Mouse (Mus musculus): Measurements from ENCODE around the gene Tyw3. TPM values are rescaled to one million over a fixed set of nuclear protein-coding genes. Genes with fewer than 3 reads are reported as not detected.
A peak's percentile ranks its signal among the peaks of the same experiment; 100 is the strongest.

The Tyw3 gene
- total RNA-seq, 1 experiment = 20.7 TPM

DNA sequence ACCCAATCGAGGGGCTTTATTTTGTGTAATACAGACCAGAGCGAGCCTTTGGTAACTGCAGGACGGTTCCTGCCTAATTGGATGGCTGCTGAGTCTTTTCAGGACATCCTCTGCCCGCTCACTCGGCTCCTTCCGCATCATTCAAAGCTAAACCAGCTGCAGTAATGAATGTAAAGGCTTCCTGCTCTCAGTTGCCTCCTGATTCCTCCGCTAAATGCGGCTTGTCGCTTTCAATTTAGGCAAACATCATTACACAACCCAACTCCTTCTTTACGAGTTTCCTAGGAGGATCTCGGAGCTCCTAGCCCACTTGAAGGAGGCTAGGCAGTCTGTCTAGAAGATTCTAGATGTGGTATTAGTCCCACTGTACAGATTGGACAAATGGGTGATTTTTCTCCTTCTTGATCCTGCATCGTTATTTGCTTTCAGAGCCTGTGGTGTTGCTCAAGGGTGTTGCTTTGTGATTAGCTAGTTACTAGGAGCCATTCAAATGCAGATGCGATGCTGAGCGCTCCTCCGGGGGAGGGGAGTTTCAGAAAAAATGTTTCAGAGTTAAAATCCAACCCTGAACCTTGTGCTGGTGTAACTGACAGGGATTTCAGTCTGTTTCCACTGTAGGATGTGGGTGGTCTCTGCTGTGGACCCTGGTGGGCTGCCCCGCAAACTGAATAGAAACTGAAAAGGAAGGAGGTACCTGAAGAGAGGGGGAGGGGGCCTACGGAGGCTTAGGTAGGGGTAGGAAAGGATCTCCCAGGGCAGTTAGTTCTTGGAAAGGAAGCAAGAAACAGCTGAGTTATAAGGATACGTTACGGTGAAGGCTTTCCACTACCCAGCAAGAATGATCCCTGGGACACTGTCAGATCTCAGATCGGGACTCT lies 49.1 kb downstream of the Tyw3 start:
- Histone ChIP-seq H3K4me3 (ENCODE audit: insufficient read depth in 1 of 2, low read depth in 1 of 2, low read length in 2 of 2, poor library complexity in 1 of 2, severe bottlenecking in 1 of 2) (peak overlapping the region in 1 of 2 experiments; percentile 38; a peak in 2 of 4 replicates), H3K9me3 (ENCODE audit: control insufficient read depth, insufficient read depth, low read depth, low read length) (no peaks in the 10 kb centered on the region), H3K27ac (ENCODE audit: insufficient read depth, low read depth, low read length, poor library complexity, severe bottlenecking) (peak overlapping the region; percentile 18; the same call in 1 of the 2 replicates), H3K9ac (ENCODE audit: insufficient read depth, low read depth, low read length, poor library complexity, severe bottlenecking) (no peak overlapping the region), H3K4me1 (ENCODE audit: control insufficient read depth in 2 of 2, insufficient read depth in 2 of 2, low read length in 2 of 2, poor library complexity in 1 of 2) (peaks cover 2 to 11% of the 10 kb centered on the region in 2 experiments; a peak in 3 of 4 replicates), H3K36me3 (ENCODE audit: control insufficient read depth, insufficient read depth, low read length, poor library complexity, severe bottlenecking) (no peaks in the 10 kb centered on the region)
- TF ChIP-seq ZC3H11A (IDR thresholded peaks at IDR 0.05; ENCODE audit: borderline replicate concordance, low read depth, low read length) (no peak), ZNF384 (IDR thresholded peaks at IDR 0.05; ENCODE audit: low read depth, low read length) (peak; percentile 48; the same call in 1 of the 2 replicates)
- in situ Hi-C loops (cut with MboI; ENCODE audit: low sequenced_read_pairs in 2 of 2, unreplicated experiment in 2 of 2) = no loop called here
- DNase-seq (ENCODE audit: low read depth, low spot score) = peak; percentile 57

DNA sequence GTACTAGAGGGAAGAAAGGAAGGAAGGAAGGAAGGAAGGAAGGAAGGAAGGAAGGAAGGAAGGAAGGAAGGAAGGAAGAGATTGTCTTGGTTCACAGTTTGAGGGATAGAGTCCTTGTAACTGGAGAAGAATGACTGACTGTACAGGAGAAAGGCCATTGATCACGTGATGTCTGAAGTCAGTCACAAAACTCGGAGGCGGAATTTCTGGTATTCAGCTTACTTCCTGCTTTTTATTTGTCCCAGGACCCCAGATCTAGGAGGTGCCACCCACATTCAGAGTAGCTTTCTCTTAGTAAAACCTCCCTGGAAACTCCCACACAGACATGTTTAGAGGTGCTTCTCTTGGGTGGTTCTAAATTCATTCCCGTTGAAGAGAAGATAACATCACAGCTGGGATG lies 50.7 kb downstream of the Tyw3 start:
- no peak overlapping the region for H3K27ac ChIP-seq (ENCODE audit: insufficient read depth, low read depth, low read length, poor library complexity, severe bottlenecking)
- in situ Hi-C loops (cut with MboI; ENCODE audit: low sequenced_read_pairs in 2 of 2, unreplicated experiment in 2 of 2) = no loop called here
- no peak overlapping the region for H3K9ac ChIP-seq (ENCODE audit: insufficient read depth, low read depth, low read length, poor library complexity, severe bottlenecking)
- no peak for TF ChIP-seq ZNF384 (IDR thresholded peaks at IDR 0.05; ENCODE audit: low read depth, low read length)
- TF ChIP-seq MAFK (IDR thresholded peaks at IDR 0.05; ENCODE audit: insufficient read depth, low read depth, low read length) = no peak
- TF ChIP-seq ZC3H11A (IDR thresholded peaks at IDR 0.05; ENCODE audit: borderline replicate concordance, low read depth, low read length) = no peak
- no peak for TF ChIP-seq HCFC1 (IDR thresholded peaks at IDR 0.05; ENCODE audit: borderline replicate concordance, insufficient read depth, low read length)
- TF ChIP-seq CHD2 (IDR thresholded peaks at IDR 0.05; ENCODE audit: low read depth, low read length) = no peak
- no peaks in the 10 kb centered on the region for H3K36me3 ChIP-seq (ENCODE audit: control insufficient read depth, insufficient read depth, low read length, poor library complexity, severe bottlenecking)
- H3K4me3 ChIP-seq (ENCODE audit: insufficient read depth in 1 of 2, low read depth in 1 of 2, low read length in 2 of 2, poor library complexity in 1 of 2, severe bottlenecking in 1 of 2) = no peak overlapping the region
- no peaks in the 10 kb centered on the region for H3K9me3 ChIP-seq (ENCODE audit: control insufficient read depth, insufficient read depth, low read depth, low read length)
- H3K4me1 ChIP-seq (ENCODE audit: control insufficient read depth in 2 of 2, insufficient read depth in 2 of 2, low read length in 2 of 2, poor library complexity in 1 of 2) = peaks cover 2 to 11% of the 10 kb centered on the region in 2 experiments; a peak in 3 of 4 replicates
- no peak for DNase-seq (ENCODE audit: low read depth, low spot score)

GRCm38 (mm10) chr3:154540086-154540911 lies 56.6 kb downstream of the Tyw3 start:
- no peak overlapping the region for H3K9ac ChIP-seq (ENCODE audit: insufficient read depth, low read depth, low read length, poor library complexity, severe bottlenecking)
- in situ Hi-C loops (cut with MboI; ENCODE audit: low sequenced_read_pairs in 2 of 2, unreplicated experiment in 2 of 2) = no loop called here
- H3K27ac ChIP-seq (ENCODE audit: insufficient read depth, low read depth, low read length, poor library complexity, severe bottlenecking) = no peak overlapping the region
- no peak overlapping the region for H3K4me3 ChIP-seq (ENCODE audit: insufficient read depth in 1 of 2, low read depth in 1 of 2, low read length in 2 of 2, poor library complexity in 1 of 2, severe bottlenecking in 1 of 2)
- H3K9me3 ChIP-seq (ENCODE audit: control insufficient read depth, insufficient read depth, low read depth, low read length) = no peaks in the 10 kb centered on the region
- TF ChIP-seq ZC3H11A (IDR thresholded peaks at IDR 0.05; ENCODE audit: borderline replicate concordance, low read depth, low read length) = no peak
- TF ChIP-seq ZNF384 (IDR thresholded peaks at IDR 0.05; ENCODE audit: low read depth, low read length) = no peak
- no peak for TF ChIP-seq MAFK (IDR thresholded peaks at IDR 0.05; ENCODE audit: insufficient read depth, low read depth, low read length)
- no peak for TF ChIP-seq CHD2 (IDR thresholded peaks at IDR 0.05; ENCODE audit: low read depth, low read length)
- TF ChIP-seq HCFC1 (IDR thresholded peaks at IDR 0.05; ENCODE audit: borderline replicate concordance, insufficient read depth, low read length) = no peak
- no peaks in the 10 kb centered on the region for H3K4me1 ChIP-seq (ENCODE audit: control insufficient read depth in 2 of 2, insufficient read depth in 2 of 2, low read length in 2 of 2, poor library complexity in 1 of 2)
- no peaks in the 10 kb centered on the region for H3K36me3 ChIP-seq (ENCODE audit: control insufficient read depth, insufficient read depth, low read length, poor library complexity, severe bottlenecking)
- DNase-seq (ENCODE audit: low read depth, low spot score) = no peak

DNA sequence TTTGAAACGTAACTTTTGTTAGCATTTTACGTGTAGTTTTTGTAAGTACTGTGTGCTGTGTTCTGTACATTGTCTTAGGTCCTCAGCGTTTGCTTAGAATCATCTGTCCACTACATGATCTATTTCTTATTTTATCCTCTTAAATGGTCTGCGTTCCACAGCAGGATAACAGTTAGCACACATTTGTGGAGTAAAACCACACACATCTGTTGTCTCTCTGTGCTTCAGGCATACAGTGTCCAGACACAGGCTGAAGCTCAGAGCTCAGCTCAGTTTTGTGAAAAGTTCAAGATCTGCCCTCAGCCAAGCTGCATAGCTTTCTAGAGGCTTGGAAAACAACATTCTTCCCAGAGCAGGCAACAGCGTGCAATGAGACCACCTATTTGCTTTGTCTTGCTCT lies 60.8 kb downstream of the Tyw3 start:
- no peak for TF ChIP-seq MAFK (IDR thresholded peaks at IDR 0.05; ENCODE audit: insufficient read depth, low read depth, low read length)
- TF ChIP-seq CHD2 (IDR thresholded peaks at IDR 0.05; ENCODE audit: low read depth, low read length) = no peak
- no peak for TF ChIP-seq HCFC1 (IDR thresholded peaks at IDR 0.05; ENCODE audit: borderline replicate concordance, insufficient read depth, low read length)
- no peak for TF ChIP-seq ZC3H11A (IDR thresholded peaks at IDR 0.05; ENCODE audit: borderline replicate concordance, low read depth, low read length)
- no peak for TF ChIP-seq ZNF384 (IDR thresholded peaks at IDR 0.05; ENCODE audit: low read depth, low read length)
- Histone ChIP-seq H3K4me3 (ENCODE audit: insufficient read depth in 1 of 2, low read depth in 1 of 2, low read length in 2 of 2, poor library complexity in 1 of 2, severe bottlenecking in 1 of 2) (no peak overlapping the region), H3K9ac (ENCODE audit: insufficient read depth, low read depth, low read length, poor library complexity, severe bottlenecking) (no peak overlapping the region), H3K27ac (ENCODE audit: insufficient read depth, low read depth, low read length, poor library complexity, severe bottlenecking) (no peak overlapping the region), H3K9me3 (ENCODE audit: control insufficient read depth, insufficient read depth, low read depth, low read length) (no peaks in the 10 kb centered on the region), H3K4me1 (ENCODE audit: control insufficient read depth in 2 of 2, insufficient read depth in 2 of 2, low read length in 2 of 2, poor library complexity in 1 of 2) (no peaks in the 10 kb centered on the region), H3K36me3 (ENCODE audit: control insufficient read depth, insufficient read depth, low read length, poor library complexity, severe bottlenecking) (no peaks in the 10 kb centered on the region)
- in situ Hi-C loops (cut with MboI; ENCODE audit: low sequenced_read_pairs in 2 of 2, unreplicated experiment in 2 of 2) = no loop called here
- DNase-seq (ENCODE audit: low read depth, low spot score) = no peak

Data from ES-E14 (cell line).